Mouse (Mus musculus) forebrain, embryonic 14.5 days (tissue): ENCODE data around the gene Arhgef2. TPM values are rescaled to one million over a fixed set of nuclear protein-coding genes. Genes with fewer than 3 reads are reported as not detected.
A peak's percentile ranks its signal among the peaks of the same experiment; 100 is the strongest.

Source experiments
- ATAC-seq: fragments of 200-750 bp; cut with Nextera tagmentation; 2 replicates; pipeline ENCODE4 v1.8.0; 2017; ENCODE audit warnings: mild to moderate bottlenecking, moderate library complexity
- DNase-seq: peaks from one replicate; pipeline ENCODE4 v3.0.0-alpha.2; 2015; ENCODE audit warnings: low spot score
- H3K27ac ChIP-seq: fragments of 300-500 bp; sonication (generic); 2 replicates; pipeline ENCODE4 v1.5.1; 2014; ENCODE audit warnings: low read depth, mild to moderate bottlenecking, control low read depth, low read length, moderate library complexity
- H3K27me3 ChIP-seq: fragments of 300-500 bp; sonication (generic); replicated peaks from 2 replicates; pipeline ENCODE4 v1.6.1; 2014; ENCODE audit warnings: low read length, control low read depth, mixed read lengths; ENCODE audit not compliant: control insufficient read depth, insufficient read depth
- H3K36me3 ChIP-seq: fragments of 300-500 bp; sonication (generic); 2 replicates; pipeline ENCODE4 v1.6.1; 2014; ENCODE audit warnings: low read length, control low read depth; ENCODE audit not compliant: control insufficient read depth, insufficient read depth
- H3K4me1 ChIP-seq: fragments of 300-500 bp; sonication (generic); 2 replicates; pipeline ENCODE4 v1.6.1; 2014; ENCODE audit warnings: antibody characterized with exemption, low read length, control low read depth; ENCODE audit not compliant: control insufficient read depth, insufficient read depth
- H3K4me2 ChIP-seq: fragments of 300-500 bp; sonication (generic); 2 replicates; pipeline ENCODE4 v1.6.1; 2014; ENCODE audit warnings: mild to moderate bottlenecking, control low read depth, low read length
- H3K4me3 ChIP-seq: fragments of 300-500 bp; sonication (generic); 2 replicates; pipeline ENCODE4 v1.5.1; 2014; ENCODE audit warnings: low read depth, low read length, control low read depth
- H3K9ac ChIP-seq: fragments of 300-500 bp; sonication (generic); 2 replicates; pipeline ENCODE4 v1.6.1; 2014; ENCODE audit warnings: mild to moderate bottlenecking, low read length, control low read depth, moderate library complexity
- H3K9me3 ChIP-seq: fragments of 300-500 bp; sonication (generic); replicated peaks from 2 replicates; pipeline ENCODE4 v1.6.1; 2016; ENCODE audit warnings: low read length, control low read depth, mixed read lengths; ENCODE audit not compliant: control insufficient read depth
- WGBS: fragments of 180-500 bp; shearing (Covaris S2); extraction: QIAGEN DNeasy Blood & Tissue Kit; methylation state at CpG from one replicate; pipeline ENCODE4 v1.1.7; 2014; 5-methylcytosine and 5-hydroxymethylcytosine counted together
- polyA plus RNA-seq: library from polyadenylated mRNA; unstranded; fragments of >200 nt; fragmentation: Nextera tagmentation; extraction: Ambion mirVana; gene quantifications from 2 replicates; pipeline ENCODE4 v1.2.1, GENCODE M21; 2014

Gene Arhgef2
- polyA plus RNA-seq, 1 experiment from 2014 or later = 90.6 TPM

GRCm38 (mm10) chr3:88648452-88649168 is 42.8 kb downstream of the Arhgef2 start:
- WGBS = 89% methylated on average over 12 of the region's 12 CpGs
- no peak overlapping the region for H3K9ac ChIP-seq
- DNase-seq = no peak
- H3K4me1 ChIP-seq = no peaks in the 10 kb centered on the region
- peak overlapping the region; percentile 44; the same call in 1 of the 2 replicates for H3K27ac ChIP-seq
- H3K27me3 ChIP-seq = no peaks in the 10 kb centered on the region
- H3K4me2 ChIP-seq = no peak overlapping the region
- H3K4me3 ChIP-seq = no peak overlapping the region
- peaks cover 55% of the 10 kb centered on the region for H3K36me3 ChIP-seq
- H3K9me3 ChIP-seq = no peaks in the 10 kb centered on the region
- ATAC-seq = no peak

GRCm38 (mm10) chr3:88649186-88649585 is 43.4 kb downstream of the Arhgef2 start:
- WGBS = 85% methylated on average over 10 of the region's 10 CpGs
- DNase-seq = no peak
- no peak overlapping the region for H3K4me3 ChIP-seq
- H3K9me3 ChIP-seq = no peaks in the 10 kb centered on the region
- H3K4me2 ChIP-seq = no peak overlapping the region
- H3K9ac ChIP-seq = no peak overlapping the region
- no peak overlapping the region for H3K27ac ChIP-seq
- peaks cover 49% of the 10 kb centered on the region for H3K36me3 ChIP-seq
- no peak for ATAC-seq
- H3K27me3 ChIP-seq = no peaks in the 10 kb centered on the region
- no peaks in the 10 kb centered on the region for H3K4me1 ChIP-seq

DNA sequence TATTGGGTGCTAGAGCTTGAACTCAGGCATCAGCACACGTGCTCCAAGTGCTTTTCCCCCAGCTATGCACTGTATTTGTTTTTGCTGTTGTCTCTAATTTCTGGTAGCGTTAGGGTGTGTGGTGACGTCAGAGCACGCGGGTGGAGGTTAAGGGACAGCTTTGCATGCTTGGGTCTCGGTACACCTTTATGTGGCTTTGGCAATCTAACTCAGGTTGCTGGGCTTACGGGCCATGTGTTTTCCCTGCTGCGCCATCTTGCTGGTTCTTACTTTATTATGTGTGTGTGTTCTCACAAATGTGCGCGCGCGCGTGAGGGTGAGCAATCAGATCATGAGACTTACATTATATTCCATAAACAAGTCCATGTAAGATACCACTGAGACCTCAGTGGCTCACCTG is 44.2 kb downstream of the Arhgef2 start:
- no peak for DNase-seq
- Histone ChIP-seq H3K4me1 (no peaks in the 10 kb centered on the region), H3K9ac (no peak overlapping the region), H3K27me3 (no peaks in the 10 kb centered on the region), H3K4me3 (no peak overlapping the region), H3K9me3 (no peaks in the 10 kb centered on the region), H3K4me2 (no peak overlapping the region), H3K27ac (no peak overlapping the region), H3K36me3 (peaks cover 42% of the 10 kb centered on the region)
- WGBS = 96% methylated on average over 13 of the region's 13 CpGs
- no peak for ATAC-seq

GRCm38 (mm10) chr3:88650713-88651504 is 45.1 kb downstream of the Arhgef2 start:
- Histone ChIP-seq H3K9me3 (no peaks in the 10 kb centered on the region), H3K4me1 (no peaks in the 10 kb centered on the region), H3K4me2 (no peak overlapping the region), H3K27me3 (no peaks in the 10 kb centered on the region), H3K4me3 (no peak overlapping the region), H3K27ac (no peak overlapping the region), H3K36me3 (peaks cover 32% of the 10 kb centered on the region), H3K9ac (no peak overlapping the region)
- 84% methylated on average over 13 of the region's 13 CpGs for WGBS
- ATAC-seq (no peak), DNase-seq (no peak)

GRCm38 (mm10) chr3:88651669-88652618 is 46.2 kb downstream of the Arhgef2 start:
- DNase-seq (no peak), ATAC-seq (no peak)
- Histone ChIP-seq H3K27me3 (no peaks in the 10 kb centered on the region), H3K4me3 (no peak overlapping the region), H3K27ac (no peak overlapping the region), H3K4me1 (no peaks in the 10 kb centered on the region), H3K9ac (no peak overlapping the region), H3K36me3 (peaks cover 22% of the 10 kb centered on the region), H3K9me3 (no peaks in the 10 kb centered on the region), H3K4me2 (no peak overlapping the region)
- WGBS = 83% methylated on average over 18 of the region's 18 CpGs

DNA sequence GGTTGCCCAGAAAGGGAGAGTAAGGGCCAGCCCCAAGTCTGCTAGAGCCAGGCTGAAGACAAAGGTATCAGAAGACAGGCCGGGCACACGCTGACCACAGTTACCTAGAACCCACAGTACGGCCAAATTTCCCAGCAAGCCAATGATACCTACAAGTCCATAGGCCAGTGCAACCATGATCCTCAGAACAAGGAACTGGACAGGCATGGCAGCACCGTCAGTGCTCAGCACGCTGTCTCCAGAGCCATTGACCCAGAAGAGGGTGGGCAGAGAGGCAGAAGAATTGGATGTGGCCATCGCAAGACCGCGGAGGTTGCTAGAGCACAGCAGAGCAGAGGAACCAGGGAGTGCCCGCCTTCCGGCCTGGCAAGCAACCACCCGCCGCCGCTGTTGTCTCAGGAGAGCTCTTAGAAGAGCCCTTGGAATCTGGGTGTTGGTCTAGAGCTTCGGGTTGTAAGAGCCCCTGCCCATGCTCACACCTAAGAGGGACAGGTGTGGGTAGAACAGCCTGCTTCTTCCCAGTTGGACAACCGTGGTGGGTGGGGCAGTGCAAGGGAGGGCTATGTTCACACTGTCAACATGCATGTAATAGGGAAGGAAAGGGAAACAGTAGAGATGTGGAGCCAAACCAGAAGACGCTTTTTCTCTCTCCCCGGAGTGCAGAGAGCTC is 47.2 kb downstream of the Arhgef2 start, which contains the start of gene Rxfp4:
Gene Rxfp4, minus strand, starts transcription at position 297 of the 670 bp plus-strand sequence.
- Histone ChIP-seq H3K4me1 (no peaks in the 10 kb centered on the region), H3K27me3 (no peaks in the 10 kb centered on the region), H3K36me3 (peaks cover 11% of the 10 kb centered on the region), H3K4me3 (no peak within 1 kb of the TSS), H3K4me2 (no peak within 1 kb of the TSS), H3K9ac (no peak within 1 kb of the TSS), H3K27ac (no peak within 1 kb of the TSS), H3K9me3 (no peaks in the 10 kb centered on the region)
- no peak for DNase-seq
- 90% methylated on average over 17 of the region's 17 CpGs for WGBS
- ATAC-seq = no peak

DNA sequence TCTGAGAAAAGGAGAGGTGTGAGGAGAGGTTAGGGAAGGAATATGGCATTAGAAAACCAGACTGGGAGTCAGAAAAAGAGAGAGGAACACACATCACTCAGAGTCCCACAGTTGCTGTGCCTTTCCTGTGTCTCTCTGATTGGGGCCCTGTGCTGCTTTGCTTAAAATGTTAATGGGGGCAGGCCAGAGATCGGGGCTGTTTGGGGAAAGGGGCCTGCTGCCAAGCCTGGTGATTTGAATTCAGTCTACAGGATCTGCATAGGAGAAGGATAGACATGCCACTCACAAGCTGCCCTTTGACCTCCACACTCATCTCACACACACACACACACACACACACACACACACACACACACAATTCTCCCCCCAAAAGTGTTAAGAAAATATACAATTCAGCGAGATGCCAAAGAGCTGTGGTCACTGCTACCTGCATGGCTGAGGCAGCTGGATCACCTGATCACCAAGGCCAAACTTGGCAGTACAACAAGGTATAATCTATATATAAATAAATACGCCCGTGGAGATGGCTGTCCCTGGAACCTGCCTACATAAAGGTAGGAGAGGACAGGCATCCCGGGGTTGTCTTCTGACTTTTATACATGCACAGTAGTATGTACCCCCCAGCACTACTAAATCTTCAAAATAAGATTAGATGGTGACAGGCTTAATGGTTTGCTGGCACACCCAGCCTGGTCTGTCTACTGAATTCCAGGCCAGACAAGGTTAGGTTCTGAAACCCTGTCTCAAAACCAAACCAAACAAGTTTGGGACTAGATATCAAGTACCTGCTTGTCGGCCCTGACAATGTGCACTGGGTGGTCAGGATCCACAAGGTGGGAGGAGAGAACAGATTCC is 48.0 kb downstream of the Arhgef2 start:
- Histone ChIP-seq H3K4me3 (no peak overlapping the region), H3K27ac (no peak overlapping the region), H3K27me3 (no peaks in the 10 kb centered on the region), H3K4me1 (no peaks in the 10 kb centered on the region), H3K36me3 (peaks cover 4% of the 10 kb centered on the region; the same call in 1 of the 2 replicates), H3K9me3 (no peaks in the 10 kb centered on the region), H3K9ac (no peak overlapping the region), H3K4me2 (no peak overlapping the region)
- WGBS = 83% methylated on average over 6 of the region's 6 CpGs
- ATAC-seq = no peak
- DNase-seq = no peak
